Mouse (Mus musculus) CH12.LX (cell line): ENCODE data around the gene Zfp1. TPM values are rescaled to one million over a fixed set of nuclear protein-coding genes. Genes with fewer than 3 reads are reported as not detected.

Experiments used
- DNase-seq: peaks from one replicate; pipeline ENCODE4 v3.0.0-alpha.2; 2013; ENCODE audit errors: extremely low read depth
- H3K27ac ChIP-seq: 2 replicates; pipeline ENCODE4 v1.5.1; 2012; ENCODE audit warnings: low read depth, mild to moderate bottlenecking, control low read depth, moderate library complexity; ENCODE audit not compliant: insufficient read depth
- H3K27me3 ChIP-seq: replicated peaks from 2 replicates; pipeline ENCODE3; 2012; ENCODE audit warnings: inconsistent platforms
- H3K36me3 ChIP-seq, 2 experiments: replicated peaks in 1 of 2; 2 replicates each; pipeline versions ENCODE3 to v1.6.1; 2012; ENCODE audit warnings: inconsistent platforms in 1 of 2, low read length in 1 of 2, mild to moderate bottlenecking in 1 of 2, mixed read lengths in 1 of 2, moderate library complexity in 1 of 2; ENCODE audit not compliant: control insufficient read depth in 1 of 2, insufficient read depth in 1 of 2
- H3K4me1 ChIP-seq, 2 experiments: 2 replicates each; pipeline ENCODE4 v1.6.1; 2012; ENCODE audit warnings: inconsistent platforms in 1 of 2, moderate library complexity in 1 of 2; ENCODE audit not compliant: insufficient read depth in 2 of 2, control insufficient read depth in 1 of 2
- H3K4me2 ChIP-seq: 2 replicates; pipeline ENCODE4 v1.6.1; 2012; ENCODE audit warnings: low read depth, mild to moderate bottlenecking, control low read depth; ENCODE audit not compliant: poor library complexity, insufficient read depth, severe bottlenecking
- H3K4me3 ChIP-seq, 3 experiments: fragments of 150-350 bp in 1 of 3; sonication (generic) in 1 of 3; replicated peaks in 1 of 3; 2 replicates each; pipeline versions ENCODE3 to v1.5.1; 2011 to 2012; ENCODE audit warnings: low read depth in 2 of 3, low read length in 2 of 3, mild to moderate bottlenecking in 2 of 3, moderate library complexity in 2 of 3, control low read depth in 1 of 3, improper control_type of control experiment in 1 of 3, inconsistent platforms in 1 of 3, mixed read lengths in 1 of 3; ENCODE audit not compliant: poor library complexity in 1 of 3
- H3K79me2 ChIP-seq: replicated peaks from 2 replicates; pipeline ENCODE4 v1.6.1; 2012; ENCODE audit warnings: mild to moderate bottlenecking, moderate library complexity; ENCODE audit not compliant: control insufficient read depth, poor library complexity, insufficient read depth, severe bottlenecking; ENCODE audit errors: extremely low read depth
- H3K9ac ChIP-seq: 2 replicates; pipeline ENCODE4 v1.6.1; 2012; ENCODE audit warnings: low read depth, mild to moderate bottlenecking, control low read depth, moderate library complexity; ENCODE audit not compliant: insufficient read depth
- H3K9me3 ChIP-seq: replicated peaks from 2 replicates; pipeline ENCODE3; 2012; ENCODE audit warnings: low read length, inconsistent platforms, mixed read lengths
- BHLHE40 ChIP-seq: IDR thresholded peaks from 2 replicates; pipeline ENCODE4 v1.6.1; 2011; ENCODE audit warnings: mild to moderate bottlenecking, low read depth, low read length, improper control_type of control experiment
- CHD1 ChIP-seq: IDR thresholded peaks from 2 replicates; pipeline ENCODE4 v1.6.1; 2012; ENCODE audit warnings: low read depth, low read length, improper control_type of control experiment, inconsistent platforms
- CHD2 ChIP-seq: IDR thresholded peaks from 2 replicates; pipeline ENCODE4 v1.6.1; 2011; ENCODE audit warnings: low read length, improper control_type of control experiment
- CTCF ChIP-seq, 2 experiments: IDR thresholded peaks in 1 of 2; conservative IDR thresholded peaks in 1 of 2; 2 replicates each; pipeline ENCODE4 v1.5.1; 2011 to 2012; ENCODE audit warnings: low read depth in 2 of 2, low read length in 2 of 2, improper control_type of control experiment in 1 of 2, inconsistent platforms in 1 of 2, mild to moderate bottlenecking in 1 of 2, moderate library complexity in 1 of 2
- E2F4 ChIP-seq: IDR thresholded peaks from 2 replicates; pipeline ENCODE4 v1.6.1; 2011; ENCODE audit warnings: low read depth, low read length, improper control_type of control experiment; ENCODE audit not compliant: insufficient replicate concordance
- ELF1 ChIP-seq: IDR thresholded peaks from 2 replicates; pipeline ENCODE4 v1.6.1; 2014; ENCODE audit warnings: low read depth, mild to moderate bottlenecking, inconsistent platforms, low read length, improper control_type of control experiment
- EP300 ChIP-seq: IDR thresholded peaks from 2 replicates; pipeline ENCODE4 v1.6.1; 2011; ENCODE audit warnings: low read length, improper control_type of control experiment
- ETS1 ChIP-seq: conservative IDR thresholded peaks from 2 replicates; pipeline ENCODE4 v1.6.1; 2012; ENCODE audit warnings: low read depth, mild to moderate bottlenecking, inconsistent platforms, low read length, improper control_type of control experiment, moderate library complexity
- GABPA ChIP-seq: IDR thresholded peaks from 2 replicates; pipeline ENCODE4 v1.6.1; 2012; ENCODE audit warnings: low read depth, low read length, improper control_type of control experiment, inconsistent platforms; ENCODE audit not compliant: insufficient replicate concordance
- HCFC1 ChIP-seq: IDR thresholded peaks from 2 replicates; pipeline ENCODE4 v1.6.1; 2012; ENCODE audit warnings: low read depth, mild to moderate bottlenecking, inconsistent platforms, low read length, improper control_type of control experiment
- IRF4 ChIP-seq: IDR thresholded peaks from 2 replicates; pipeline ENCODE4 v1.6.1; 2014; ENCODE audit warnings: low read depth, mild to moderate bottlenecking, inconsistent platforms, low read length, improper control_type of control experiment
- JUND ChIP-seq: conservative IDR thresholded peaks from 2 replicates; pipeline ENCODE4 v1.6.1; 2011; ENCODE audit warnings: low read depth, low read length, improper control_type of control experiment
- KAT2A ChIP-seq: IDR thresholded peaks from 2 replicates; pipeline ENCODE4 v1.6.1; 2012; ENCODE audit warnings: low read length, improper control_type of control experiment, inconsistent platforms; ENCODE audit not compliant: insufficient replicate concordance
- MAFK ChIP-seq: IDR thresholded peaks from 2 replicates; pipeline ENCODE4 v1.6.1; 2011; ENCODE audit warnings: low read length, improper control_type of control experiment; ENCODE audit not compliant: insufficient replicate concordance
- MEF2A ChIP-seq: IDR thresholded peaks from 2 replicates; pipeline ENCODE4 v1.6.1; 2014; ENCODE audit warnings: low read depth, mild to moderate bottlenecking, inconsistent platforms, low read length, improper control_type of control experiment, borderline replicate concordance
- MXI1 ChIP-seq: IDR thresholded peaks from 2 replicates; pipeline ENCODE4 v1.6.1; 2011; ENCODE audit warnings: mild to moderate bottlenecking, low read depth, low read length, improper control_type of control experiment
- MYC ChIP-seq: IDR thresholded peaks from 2 replicates; pipeline ENCODE4 v1.6.1; 2011; ENCODE audit warnings: low read depth, mild to moderate bottlenecking, improper control_type of control experiment, low read length
- NELFE ChIP-seq: IDR thresholded peaks from 2 replicates; pipeline ENCODE4 v1.6.1; 2011; ENCODE audit warnings: low read depth, low read length, improper control_type of control experiment
- NRF1 ChIP-seq: IDR thresholded peaks from 2 replicates; pipeline ENCODE4 v1.6.1; 2014; ENCODE audit warnings: low read depth, mild to moderate bottlenecking, inconsistent platforms, low read length, improper control_type of control experiment, moderate library complexity
- PAX5 ChIP-seq: IDR thresholded peaks from 2 replicates; pipeline ENCODE4 v1.6.1; 2012; ENCODE audit warnings: low read length, inconsistent platforms, mixed read lengths
- POLR2A ChIP-seq: IDR thresholded peaks from 2 replicates; pipeline ENCODE4 v1.6.1; 2011; ENCODE audit warnings: low read depth, mild to moderate bottlenecking, improper control_type of control experiment, low read length
- RCOR1 ChIP-seq: conservative IDR thresholded peaks from 2 replicates; pipeline ENCODE4 v1.6.1; 2012; ENCODE audit warnings: low read depth, mild to moderate bottlenecking, inconsistent platforms, low read length, improper control_type of control experiment
- SIN3A ChIP-seq: IDR thresholded peaks from 2 replicates; pipeline ENCODE4 v1.6.1; 2012; ENCODE audit warnings: low read length, improper control_type of control experiment, inconsistent platforms
- TBP ChIP-seq: conservative IDR thresholded peaks from 2 replicates; pipeline ENCODE4 v1.6.1; 2011; ENCODE audit warnings: low read depth, low read length, improper control_type of control experiment
- UBTF ChIP-seq: IDR thresholded peaks from 2 replicates; pipeline ENCODE4 v1.6.1; 2012; ENCODE audit warnings: low read depth, mild to moderate bottlenecking, inconsistent platforms, low read length, improper control_type of control experiment, moderate library complexity
- USF1 ChIP-seq: IDR thresholded peaks from 2 replicates; pipeline ENCODE4 v1.6.1; 2014; ENCODE audit warnings: low read depth, mild to moderate bottlenecking, inconsistent platforms, low read length, improper control_type of control experiment
- USF2 ChIP-seq: conservative IDR thresholded peaks from 2 replicates; pipeline ENCODE4 v1.6.1; 2011; ENCODE audit warnings: low read depth, low read length, improper control_type of control experiment
- ZC3H11A ChIP-seq: IDR thresholded peaks from 2 replicates; pipeline ENCODE4 v1.6.1; 2012; ENCODE audit warnings: low read depth, mild to moderate bottlenecking, inconsistent platforms, low read length, improper control_type of control experiment
- ZKSCAN1 ChIP-seq: IDR thresholded peaks from 2 replicates; pipeline ENCODE4 v1.6.1; 2012; ENCODE audit warnings: low read depth, inconsistent platforms, low read length, improper control_type of control experiment, borderline replicate concordance
- ZNF384 ChIP-seq: IDR thresholded peaks from 2 replicates; pipeline ENCODE4 v1.6.1; 2012; ENCODE audit warnings: low read depth, low read length, improper control_type of control experiment, inconsistent platforms
- dilution Hi-C: fragments of 300-500 bp; cut with MboI; formaldehyde crosslinking; loops from 2 replicates; pipeline ENCODE4 v1.14.3; 2020; ENCODE audit warnings: low sequenced_read_pairs; ENCODE audit not compliant: extremely low pct_unique_long_range_greater_than_20kb, extremely low pct_ligation_motif_present
- in situ Hi-C: fragments of 300-500 bp; cut with MboI; formaldehyde crosslinking; loops from 3 replicates; pipeline ENCODE4 v1.14.3; 2019; ENCODE audit warnings: low sequenced_read_pairs, low pct_ligation_motif_present, low pct_unique_long_range_greater_than_20kb, mixed read lengths
- polyA plus RNA-seq: library from polyadenylated mRNA; unstranded; fragments of >175 nt; gene quantifications from 2 replicates; pipeline ENCODE4 v1.2.1, GENCODE M21; 2012; ENCODE audit warnings: low read depth; ENCODE audit not compliant: insufficient read length
- total RNA-seq, 2 experiments: library from RNA; depleted of rRNA; stranded (reverse); fragments of 300-350 nt in 1 of 2; fragments of >200 nt in 1 of 2; gene quantifications; 2 replicates each; pipeline ENCODE4 v1.2.3; 2012 to 2014

Gene Zfp1
- total and polyA plus RNA-seq, 3 experiments: 9.2 to 16.7 (median 14.5) TPM

GRCm38 (mm10) chr8:111705222-111705621 is 62.0 kb downstream of the Zfp1 start:
- Histone ChIP-seq H3K79me2 (no peaks in the 10 kb centered on the region), H3K4me3 (no peak overlapping the region), H3K27me3 (peaks cover 24% of the 10 kb centered on the region), H3K4me1 (no peaks in the 10 kb centered on the region), H3K36me3 (no peaks in the 10 kb centered on the region), H3K9ac (no peak overlapping the region), H3K4me2 (no peak overlapping the region), H3K27ac (no peak overlapping the region), H3K9me3 (no peaks in the 10 kb centered on the region)
- TF ChIP-seq CTCF (conservative IDR thresholded peaks at IDR 0.05 in 1 of 2, IDR thresholded peaks at IDR 0.05 in 1 of 2; ENCODE audit: low read depth in 2 of 2, low read length in 2 of 2) (no peak), IRF4 (no peak), MAFK (no peak), JUND (no peak), MEF2A (no peak), EP300 (no peak), MYC (no peak), BHLHE40 (no peak), POLR2A (no peak), NELFE (no peak), HCFC1 (no peak), USF1 (no peak), USF2 (no peak), E2F4 (no peak), CHD1 (no peak), ELF1 (no peak)
- in situ Hi-C loops (loop anchor here (10.0 kb wide), 1 partner anchor 130 kb away; no protein-coding TSS in a partner anchor), dilution Hi-C loops (no loop called here)
- no peak for DNase-seq

DNA sequence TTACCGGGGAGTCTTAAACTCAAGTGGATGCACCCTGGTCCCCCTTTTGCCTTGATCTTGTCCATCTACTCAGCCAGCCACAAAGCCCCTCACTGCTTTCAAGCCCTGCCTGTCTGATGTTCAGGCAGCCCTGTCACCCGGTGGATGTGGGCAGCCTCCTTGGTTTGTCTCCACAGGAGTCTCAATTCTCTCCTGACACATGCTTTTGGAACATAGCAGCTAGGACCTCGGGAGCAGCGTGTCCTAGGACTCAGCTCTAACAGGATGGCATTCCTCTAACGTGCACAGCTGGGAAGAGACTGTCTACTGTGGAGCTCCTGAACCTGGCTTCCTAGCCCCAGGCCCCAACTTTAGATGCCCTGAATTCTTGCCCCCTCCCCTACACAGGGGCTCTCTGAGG is 62.5 kb downstream of the Zfp1 start:
- no peak overlapping the region for H3K9ac ChIP-seq
- peaks cover 0 to under 1% of the 10 kb centered on the region in 2 experiments for H3K36me3 ChIP-seq
- no peak overlapping the region for H3K27ac ChIP-seq
- no peaks in the 10 kb centered on the region for H3K4me1 ChIP-seq
- TF ChIP-seq ZC3H11A (no peak), USF2 (no peak), KAT2A (no peak), NRF1 (no peak), ETS1 (no peak), ZNF384 (no peak), MXI1 (no peak), CTCF (conservative IDR thresholded peaks at IDR 0.05 in 1 of 2, IDR thresholded peaks at IDR 0.05 in 1 of 2; ENCODE audit: low read depth in 2 of 2, low read length in 2 of 2) (no peak), RCOR1 (no peak), CHD2 (no peak), SIN3A (no peak), IRF4 (no peak), MYC (no peak), UBTF (no peak), ZKSCAN1 (no peak), GABPA (no peak), TBP (no peak), PAX5 (no peak), MAFK (no peak)
- H3K4me3 ChIP-seq: no peak overlapping the region
- DNase-seq: no peak
- in situ Hi-C loops (loop anchor here (10.0 kb wide), 1 partner anchor 129 kb away; no protein-coding TSS in a partner anchor), dilution Hi-C loops (no loop called here)
- no peak overlapping the region for H3K4me2 ChIP-seq
- no peaks in the 10 kb centered on the region for H3K9me3 ChIP-seq
- H3K27me3 ChIP-seq: peaks cover 24% of the 10 kb centered on the region
- no peaks in the 10 kb centered on the region for H3K79me2 ChIP-seq
